Mouse (Mus musculus): Measurements from ENCODE around the gene Gm4881.
"Not testable (repeated sequence)": the region's sequence is repeated elsewhere in the genome, so short reads cannot be mapped to it uniquely, and the experiment has no call there.

Gene Gm4881

DNA sequence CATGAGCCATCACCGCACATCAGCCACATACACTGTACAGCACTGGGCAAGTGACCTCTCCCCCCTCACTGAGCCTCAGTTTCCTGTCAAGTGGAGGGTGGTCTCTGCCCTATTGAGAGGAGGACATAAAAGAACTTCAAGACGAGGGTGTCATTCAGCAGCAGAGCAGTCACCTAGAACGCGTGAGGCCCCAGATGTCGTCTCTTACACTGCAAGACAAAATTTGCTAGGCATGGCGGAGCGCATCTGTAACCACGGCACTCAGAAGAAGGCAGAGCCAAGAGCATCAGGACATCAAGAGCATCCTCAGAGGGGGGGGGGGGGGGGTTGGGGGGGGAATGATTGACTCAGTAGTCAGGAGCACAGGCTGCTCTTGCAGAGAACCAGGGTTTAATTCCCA is 48.0 kb downstream of the Gm4881 start:
- DNase-seq (ENCODE audit: low read depth): no peak

DNA sequence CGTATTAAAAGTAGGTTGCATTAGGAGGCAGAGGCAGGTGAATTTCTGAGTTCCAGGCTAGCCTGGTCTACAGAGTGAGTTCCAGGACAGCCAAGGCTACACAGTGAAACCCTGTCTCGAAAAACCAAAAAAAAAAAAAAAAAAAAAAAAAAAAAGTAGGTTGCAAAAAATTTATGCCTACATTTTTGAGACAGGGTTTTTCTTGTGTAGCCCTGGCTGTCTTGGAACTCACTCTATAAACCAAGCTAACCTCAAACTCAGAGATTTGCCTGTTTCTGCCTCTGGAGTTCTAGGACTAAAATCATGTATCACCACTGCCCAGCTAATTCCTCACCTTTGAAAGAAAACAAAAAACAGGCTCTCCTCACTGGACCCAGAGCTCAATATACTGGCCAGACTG is 48.5 kb downstream of the Gm4881 start:
- not testable (repeated sequence) for DNase-seq (ENCODE audit: low read depth)

DNA sequence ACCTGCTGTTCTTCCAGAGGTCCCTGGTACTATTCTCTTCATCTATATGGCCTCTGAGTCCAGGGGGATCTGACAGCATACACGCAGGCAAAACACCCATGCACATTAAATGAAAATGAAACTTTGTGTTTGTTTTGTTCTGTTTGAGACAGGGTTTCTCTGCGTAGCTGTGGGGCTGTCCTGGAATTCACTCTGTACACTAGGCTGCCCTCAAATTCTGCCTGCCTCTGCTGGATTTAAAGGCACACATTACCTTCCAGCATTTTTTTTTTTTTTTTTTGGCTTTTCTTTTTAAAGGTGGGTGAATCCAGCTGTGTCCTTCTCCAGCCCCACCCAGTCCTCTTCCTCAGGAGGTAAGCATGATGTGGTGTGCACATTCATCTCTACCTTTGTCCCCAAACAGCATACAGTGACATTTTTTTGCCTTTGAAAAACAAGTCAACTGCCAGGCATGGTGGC is 52.1 kb downstream of the Gm4881 start:
- DNase-seq (ENCODE audit: low read depth): peak; percentile 63

DNA sequence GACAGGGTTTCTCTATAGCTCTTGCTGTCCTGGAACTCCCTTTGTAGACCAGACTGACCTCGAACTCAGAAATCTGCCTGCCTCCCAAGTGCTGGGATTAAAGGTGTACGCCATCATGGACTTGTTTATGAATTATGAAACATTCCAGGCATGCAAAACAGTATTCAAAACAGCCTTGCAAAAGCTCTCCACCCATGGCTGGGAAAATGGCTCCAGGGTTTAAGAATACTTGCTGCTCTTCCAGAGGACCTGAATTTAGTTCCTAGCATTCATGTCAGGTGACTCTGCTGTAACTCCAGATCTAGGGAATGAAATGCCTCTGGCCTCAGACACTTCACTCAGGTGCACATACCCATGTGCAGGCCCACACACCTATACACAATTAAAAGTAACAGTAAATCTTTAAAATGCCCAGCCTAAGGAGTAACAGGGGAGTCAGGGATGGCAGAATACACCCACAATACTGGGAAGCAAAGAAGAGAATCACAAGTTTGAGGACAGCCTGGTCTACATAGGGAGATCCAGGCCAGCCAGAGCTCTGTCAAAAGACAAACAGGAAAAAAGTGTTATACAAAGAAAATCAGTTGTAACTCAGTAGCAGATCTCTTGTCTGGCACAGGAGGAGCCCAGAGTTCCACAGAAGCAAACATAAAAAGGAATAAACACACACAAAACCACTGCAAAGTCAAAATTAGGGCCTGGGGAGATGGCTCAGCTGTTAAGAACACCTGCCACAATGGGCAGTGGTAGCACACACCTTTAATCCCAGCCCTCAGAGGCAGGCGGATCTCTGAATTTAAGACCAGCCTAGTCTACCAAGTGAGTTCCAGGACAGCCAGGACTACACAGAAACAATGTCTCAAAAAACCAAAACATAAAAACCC is 52.8 kb downstream of the Gm4881 start:
- DNase-seq (ENCODE audit: low read depth): no peak

DNA sequence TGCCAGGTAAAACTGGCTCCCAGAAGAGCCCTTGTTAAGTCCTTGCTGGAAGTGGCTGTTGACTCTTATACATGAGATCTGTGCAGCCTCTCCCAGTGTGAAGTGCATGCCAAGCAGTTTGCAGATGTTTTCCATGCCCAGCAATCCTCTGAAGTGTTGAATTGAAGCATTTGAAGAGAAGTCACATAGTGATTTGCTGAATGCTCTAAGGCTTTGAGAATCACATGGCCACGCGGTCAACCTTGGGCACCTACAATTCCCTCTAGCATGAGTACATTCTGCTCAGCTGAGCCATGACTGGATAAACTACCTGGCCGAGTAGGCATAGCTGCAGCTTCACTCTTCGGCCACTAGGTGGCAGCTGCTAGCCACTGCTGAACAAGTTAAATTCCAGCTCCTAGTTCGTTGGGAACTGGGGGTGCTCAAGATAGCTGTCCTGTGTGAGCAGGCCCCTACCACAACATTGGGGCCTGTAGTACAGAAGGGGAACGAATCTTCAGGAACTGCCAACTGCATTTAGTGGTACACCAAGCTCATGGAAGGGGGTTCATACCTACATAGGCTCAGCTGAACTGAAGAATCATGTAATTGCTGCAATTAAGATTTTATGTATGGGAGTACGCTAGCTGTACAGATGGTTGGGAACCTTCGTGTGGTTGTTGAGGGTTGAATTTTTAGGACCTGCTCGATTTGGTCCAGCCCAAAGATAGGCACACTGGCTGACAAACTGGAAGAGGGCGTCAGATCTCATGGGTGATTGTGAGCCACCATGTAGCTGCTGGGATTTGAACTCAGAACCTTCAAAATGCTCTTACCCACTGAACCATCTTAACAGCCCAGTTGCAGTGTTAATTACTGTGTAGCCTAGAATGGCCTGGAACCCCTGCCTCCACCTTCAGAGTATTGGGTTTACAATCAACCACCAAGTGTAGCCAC is 53.7 kb downstream of the Gm4881 start:
- peak; percentile 92 for DNase-seq (ENCODE audit: low read depth)

DNA sequence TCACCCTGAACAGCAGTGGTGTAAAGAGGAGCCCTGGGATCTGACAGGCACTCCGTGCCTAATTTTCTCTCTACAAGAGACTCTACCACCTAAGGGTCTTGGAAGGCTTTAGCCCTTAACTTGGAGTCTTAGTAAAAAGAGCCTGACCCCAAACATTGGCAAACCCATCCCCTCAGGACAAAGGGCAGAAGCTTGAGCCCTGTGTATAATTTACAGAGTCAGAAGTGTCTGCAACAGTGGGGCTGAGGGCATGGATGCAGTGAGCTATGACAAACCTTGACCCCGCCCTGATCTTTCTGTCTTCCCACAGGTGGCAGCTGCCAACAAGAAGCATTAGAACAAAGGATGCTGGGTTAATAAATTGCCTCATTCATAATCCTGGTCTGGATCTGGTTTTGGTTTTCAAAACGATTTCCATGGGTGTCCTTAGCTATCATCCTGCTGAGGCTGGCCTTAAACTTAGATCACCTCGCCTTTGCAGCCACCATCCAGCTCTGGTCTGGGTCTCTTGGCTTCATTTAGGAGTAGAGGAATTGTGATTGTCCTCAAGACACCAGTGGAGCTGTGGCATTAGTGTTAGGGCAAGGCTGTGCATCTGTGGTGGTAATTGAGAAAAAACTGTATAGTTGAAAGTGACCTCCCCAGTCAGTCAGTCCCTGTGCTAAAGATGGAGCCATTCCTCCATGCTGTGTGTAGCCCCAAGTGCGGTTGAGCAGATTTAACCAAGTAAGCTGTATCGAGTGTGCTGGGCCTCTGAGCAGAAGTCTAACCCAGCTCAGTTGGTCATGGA is 54.7 kb downstream of the Gm4881 start:
- DNase-seq (ENCODE audit: low read depth): no peak

DNA sequence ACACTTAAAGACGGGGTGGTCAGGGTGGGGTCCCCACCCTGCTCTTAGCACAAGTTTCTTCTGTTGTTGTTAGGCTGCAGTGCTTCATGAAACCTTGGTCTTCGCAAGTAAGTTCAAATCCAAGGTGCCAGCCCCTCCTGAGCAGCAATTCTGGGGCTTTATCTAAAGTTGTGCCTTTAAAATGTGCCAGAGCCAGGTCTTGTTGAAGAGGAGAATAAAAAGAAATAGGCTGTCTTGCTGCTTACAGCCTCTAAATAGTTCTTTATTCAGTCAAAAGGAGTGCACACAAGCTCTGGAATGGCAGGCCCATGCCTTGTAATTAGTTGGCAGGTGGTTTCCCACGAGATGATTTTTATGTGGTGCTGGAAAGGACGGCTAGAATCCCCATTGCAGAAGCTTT is 57.2 kb downstream of the Gm4881 start:
- DNase-seq (ENCODE audit: low read depth): no peak

DNA sequence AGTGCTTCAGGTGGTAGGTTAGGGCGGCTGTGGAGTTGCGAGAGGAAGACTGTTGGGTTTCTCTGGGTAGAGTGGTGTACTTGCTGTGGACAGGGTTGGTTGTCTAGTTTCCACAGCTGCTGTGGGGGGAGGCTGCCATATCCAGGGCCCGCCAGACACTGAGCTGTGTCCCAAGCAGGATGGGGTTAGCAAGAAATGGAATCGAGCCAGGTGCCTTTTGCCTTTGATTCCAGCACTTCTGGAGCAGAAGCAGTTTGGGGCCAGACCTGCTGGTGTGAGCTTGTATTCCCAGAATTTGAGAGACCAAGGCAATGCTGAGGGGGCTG is 58.0 kb downstream of the Gm4881 start:
- no peak for DNase-seq (ENCODE audit: low read depth)

DNA sequence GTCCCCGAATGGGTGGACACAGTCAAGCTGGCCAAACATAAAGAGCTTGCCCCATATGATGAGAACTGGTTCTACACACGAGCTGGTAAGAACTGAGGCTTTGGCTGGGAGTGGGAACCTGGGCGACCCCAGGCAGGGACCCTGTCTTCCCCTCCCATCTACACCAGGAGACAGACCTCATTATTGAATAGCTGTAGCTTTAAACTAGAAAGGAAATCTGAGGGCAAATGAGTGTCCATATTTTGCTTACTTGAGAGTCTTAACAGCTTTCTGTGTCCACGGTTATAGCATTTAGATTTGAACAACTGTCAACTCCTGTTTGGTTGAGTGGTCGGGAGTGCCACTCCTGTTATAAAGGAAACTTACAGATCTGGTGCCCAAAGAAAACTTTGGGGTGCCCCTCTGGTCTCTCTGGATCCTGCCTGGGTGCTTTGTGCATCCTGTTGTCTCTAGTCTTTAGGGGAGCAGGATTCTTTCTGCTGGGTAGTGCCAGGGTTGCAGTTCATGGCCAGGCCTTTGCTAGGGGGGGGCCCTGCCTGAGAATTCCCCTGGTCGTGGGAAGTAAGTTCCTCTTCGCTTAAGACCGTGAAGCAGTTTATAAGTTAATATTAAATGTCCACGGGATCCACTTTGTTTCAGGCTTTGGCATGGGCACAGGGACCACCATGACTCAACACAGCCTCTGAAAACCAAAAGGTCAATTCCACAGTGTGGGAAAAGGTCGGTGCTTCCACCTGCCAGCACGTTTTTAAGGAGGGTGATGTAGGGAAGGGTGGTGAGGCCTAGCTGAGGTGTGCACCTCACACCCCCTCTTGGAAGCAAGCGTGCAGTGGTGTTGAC is 58.6 kb downstream of the Gm4881 start:
- peak; percentile 29 for DNase-seq (ENCODE audit: low read depth)

DNA sequence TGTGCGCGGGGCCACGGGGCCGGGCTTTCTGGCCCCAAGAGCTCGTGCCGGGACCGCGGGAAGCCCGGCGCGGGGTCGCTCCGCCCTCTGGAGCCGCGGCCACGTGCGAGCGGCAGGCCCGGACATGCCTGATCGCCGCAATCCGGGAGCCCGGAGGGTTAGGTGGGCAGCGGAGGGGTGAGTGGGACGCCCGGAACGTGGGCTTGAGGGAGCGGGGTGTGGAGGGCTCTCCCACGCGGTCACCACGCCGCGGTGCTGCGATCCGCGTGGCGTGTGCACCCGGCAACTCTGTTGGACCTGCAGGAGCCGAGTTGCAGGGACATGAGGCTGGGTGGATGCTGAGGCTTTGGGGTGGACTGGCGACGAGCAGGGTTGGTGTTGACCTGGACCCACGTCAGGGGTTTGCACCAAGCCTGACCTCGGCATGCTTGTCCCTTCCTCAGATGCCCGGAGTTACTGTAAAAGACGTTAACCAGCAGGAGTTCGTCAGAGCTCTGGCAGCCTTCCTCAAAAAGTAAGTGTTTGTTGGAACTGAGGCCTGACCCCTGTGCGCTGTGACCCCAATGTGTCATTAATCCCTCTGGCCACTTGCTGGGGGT is 59.5 kb downstream of the Gm4881 start:
- DNase-seq (ENCODE audit: low read depth): no peak

DNA sequence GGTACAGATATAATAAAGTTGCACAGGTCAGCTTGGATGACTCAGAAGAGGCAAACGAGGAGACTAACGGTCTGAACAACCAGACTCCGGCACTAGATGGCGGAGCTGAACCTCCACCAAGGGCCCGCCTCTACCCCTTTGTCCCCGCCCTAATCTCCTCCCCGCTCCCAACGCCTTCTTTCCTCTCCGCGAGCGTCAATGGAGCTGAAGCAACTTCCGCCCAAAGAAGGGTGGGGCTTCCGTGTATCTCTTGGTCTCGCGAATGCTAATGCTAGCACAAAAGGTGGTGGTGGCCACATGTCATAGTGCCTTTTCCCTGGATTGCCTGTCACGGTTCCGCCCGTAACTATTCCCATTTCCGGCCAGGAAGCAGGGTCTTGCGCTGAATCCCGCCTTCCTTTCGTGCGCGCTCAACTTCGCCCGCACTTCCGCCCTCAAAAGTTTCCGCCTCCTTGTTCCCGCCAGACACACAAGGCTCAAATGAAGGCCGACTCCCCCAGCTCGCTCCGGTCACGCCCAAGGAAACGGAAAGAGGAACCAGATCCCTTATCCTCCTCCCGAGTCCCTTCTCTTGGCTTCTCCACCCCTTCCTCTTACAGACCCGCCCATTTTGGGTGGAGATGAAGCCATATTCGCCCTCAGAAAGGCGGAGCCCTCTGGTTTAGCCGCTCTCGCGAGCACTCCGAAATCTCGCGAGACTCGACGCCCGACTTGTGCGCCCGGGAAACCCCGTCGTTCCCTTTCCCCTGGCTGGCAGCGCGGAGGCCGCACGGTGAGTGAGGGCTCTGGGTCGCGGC is 60.2 kb downstream of the Gm4881 start, which contains the start of gene Rps19:
TSS of gene Rps19 (plus strand) at position 476 of the 797 bp plus-strand sequence.
- peak; percentile 100 for DNase-seq (ENCODE audit: low read depth)

DNA sequence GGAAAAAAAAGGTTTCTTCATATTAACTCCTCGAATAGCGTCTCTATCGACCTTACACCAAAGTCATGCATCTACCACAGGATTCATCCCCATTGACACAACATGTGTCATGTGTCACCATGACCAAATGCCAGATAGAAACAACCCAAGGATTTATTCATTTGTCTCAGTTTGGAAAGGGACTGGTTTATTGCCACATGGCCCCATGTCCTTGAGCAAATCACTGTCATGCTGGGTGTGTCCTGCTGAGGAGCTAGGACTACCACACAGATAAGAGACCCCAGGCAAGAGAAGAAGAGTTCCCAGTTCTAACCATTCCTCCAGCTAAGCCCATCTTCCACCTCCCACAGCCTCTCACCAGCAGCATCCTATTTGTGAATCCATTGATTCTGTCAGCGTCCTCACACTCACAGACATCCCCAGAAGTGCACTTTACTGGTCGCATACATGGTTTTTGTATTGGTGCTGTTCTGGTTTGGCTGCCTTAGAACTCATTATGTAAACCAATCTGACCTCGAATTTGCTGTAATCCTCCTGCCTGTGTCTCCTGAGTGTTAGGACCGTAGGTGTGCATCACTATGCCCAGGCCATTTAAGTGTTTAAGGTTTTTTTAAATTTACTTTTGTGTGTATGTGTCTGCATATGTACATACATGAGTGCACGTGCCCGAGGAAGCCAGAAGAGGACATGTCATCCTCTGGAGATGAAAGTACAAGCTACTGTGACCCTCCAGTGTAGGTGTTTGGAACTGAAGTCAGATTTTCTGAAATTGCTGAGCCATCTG is 61.7 kb downstream of the Gm4881 start:
- no peak for DNase-seq (ENCODE audit: low read depth)

DNA sequence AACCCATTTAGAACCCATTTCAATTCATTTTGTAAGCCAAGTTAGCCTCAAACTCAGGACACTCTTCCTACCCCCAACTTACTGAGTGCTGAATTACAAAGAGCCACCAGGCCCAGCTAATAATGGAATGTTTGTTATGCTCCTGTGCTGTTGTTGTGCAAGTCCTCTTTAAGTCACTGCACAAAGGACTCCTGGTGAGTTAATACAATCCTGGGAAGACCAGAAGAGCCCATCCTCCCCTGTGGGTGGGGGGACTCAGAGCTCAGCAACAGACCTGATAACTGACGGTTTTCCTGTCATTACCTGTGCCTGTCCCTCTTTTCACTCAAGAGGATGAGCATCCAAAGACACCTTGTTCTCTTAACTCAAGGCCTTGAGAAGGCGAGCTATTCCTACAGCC is 64.7 kb downstream of the Gm4881 start:
- no peak for DNase-seq (ENCODE audit: low read depth)

DNA sequence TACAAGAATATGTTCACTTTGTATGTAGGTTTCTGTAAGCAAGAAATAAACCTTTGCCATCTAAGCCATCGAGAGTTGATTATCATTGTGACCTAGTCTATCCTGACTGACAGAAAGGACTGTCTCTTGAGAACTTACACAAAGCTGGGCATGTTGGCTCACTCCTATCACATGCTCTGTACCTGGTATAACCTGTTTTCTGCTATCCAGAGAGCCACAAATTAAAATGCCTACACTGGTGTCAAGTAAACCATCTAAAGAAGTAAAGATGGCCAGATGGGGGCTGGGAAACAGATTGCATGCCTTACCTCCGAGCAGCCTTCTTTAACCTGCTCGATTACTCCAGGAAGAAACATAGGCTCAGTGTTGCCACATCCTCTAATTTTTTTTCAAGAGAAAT is 66.7 kb downstream of the Gm4881 start:
- no peak for DNase-seq (ENCODE audit: low read depth)

Measured in induced T-regulatory cell, adult 2 months (primary cell).